Mouse (Mus musculus): ENCODE data around the gene Crip2. TPM values are rescaled to one million over a fixed set of nuclear protein-coding genes. Genes with fewer than 3 reads are reported as not detected.

Crip2 gene
- polyA plus RNA-seq, 1 experiment from 2014 or later, result 140 TPM

- Histone ChIP-seq H3K27me3 (ENCODE audit: control insufficient read depth, insufficient read depth, low read length) (no peaks in the 10 kb centered on the region), H3K36me3 (ENCODE audit: control insufficient read depth, insufficient read depth, low read length) (no peaks in the 10 kb centered on the region), H3K4me3 (replicated peaks; ENCODE audit: low read length) (no peak overlapping the region), H3K9me3 (replicated peaks; ENCODE audit: control insufficient read depth, low read length) (no peaks in the 10 kb centered on the region), H3K27ac (ENCODE audit: low read length) (no peak overlapping the region), H3K4me2 (ENCODE audit: low read depth, low read length) (no peak overlapping the region), H3K4me1 (ENCODE audit: control insufficient read depth, insufficient read depth, low read length) (peaks cover 30% of the 10 kb centered on the region), H3K9ac (ENCODE audit: low read length) (no peak overlapping the region)
- WGBS, result 76% methylated on average over 8 of the region's 8 CpGs
- no peak for ATAC-seq (ENCODE audit: insufficient read depth, low FRiP score)
These were observed 36.1 kb upstream of the Crip2 start for GRCm38 (mm10) chr12:113103846-113104451.

- Histone ChIP-seq H3K9ac (ENCODE audit: low read length) (no peak overlapping the region), H3K4me3 (replicated peaks; ENCODE audit: low read length) (no peak overlapping the region), H3K27me3 (ENCODE audit: control insufficient read depth, insufficient read depth, low read length) (no peaks in the 10 kb centered on the region), H3K27ac (ENCODE audit: low read length) (no peak overlapping the region), H3K9me3 (replicated peaks; ENCODE audit: control insufficient read depth, low read length) (no peaks in the 10 kb centered on the region), H3K4me2 (ENCODE audit: low read depth, low read length) (no peak overlapping the region), H3K4me1 (ENCODE audit: control insufficient read depth, insufficient read depth, low read length) (peaks cover 19% of the 10 kb centered on the region), H3K36me3 (ENCODE audit: control insufficient read depth, insufficient read depth, low read length) (no peaks in the 10 kb centered on the region)
- 65% methylated on average over 6 of the region's 6 CpGs for WGBS
- ATAC-seq (ENCODE audit: insufficient read depth, low FRiP score), result no peak
These were observed 33.6 kb upstream of the Crip2 start for GRCm38 (mm10) chr12:113106386-113106785.

GRCm38 (mm10) chr12:113107431-113108124 is 32.5 kb upstream of the Crip2 start:
- Histone ChIP-seq H3K36me3 (ENCODE audit: control insufficient read depth, insufficient read depth, low read length) (no peaks in the 10 kb centered on the region; the same call in 1 of the 2 replicates), H3K4me3 (replicated peaks; ENCODE audit: low read length) (no peak overlapping the region), H3K4me1 (ENCODE audit: control insufficient read depth, insufficient read depth, low read length) (peaks cover 19% of the 10 kb centered on the region), H3K9me3 (replicated peaks; ENCODE audit: control insufficient read depth, low read length) (no peaks in the 10 kb centered on the region), H3K27ac (ENCODE audit: low read length) (no peak overlapping the region), H3K27me3 (ENCODE audit: control insufficient read depth, insufficient read depth, low read length) (no peaks in the 10 kb centered on the region), H3K9ac (ENCODE audit: low read length) (no peak overlapping the region), H3K4me2 (ENCODE audit: low read depth, low read length) (no peak overlapping the region)
- WGBS, result 73% methylated on average over 4 of the region's 4 CpGs
- no peak for ATAC-seq (ENCODE audit: insufficient read depth, low FRiP score)

- Histone ChIP-seq H3K36me3 (ENCODE audit: control insufficient read depth, insufficient read depth, low read length) (no peaks in the 10 kb centered on the region; the same call in 1 of the 2 replicates), H3K4me3 (replicated peaks; ENCODE audit: low read length) (no peak overlapping the region), H3K4me1 (ENCODE audit: control insufficient read depth, insufficient read depth, low read length) (peaks cover 16% of the 10 kb centered on the region), H3K9me3 (replicated peaks; ENCODE audit: control insufficient read depth, low read length) (no peaks in the 10 kb centered on the region), H3K4me2 (ENCODE audit: low read depth, low read length) (no peak overlapping the region), H3K9ac (ENCODE audit: low read length) (no peak overlapping the region), H3K27me3 (ENCODE audit: control insufficient read depth, insufficient read depth, low read length) (no peaks in the 10 kb centered on the region), H3K27ac (ENCODE audit: low read length) (no peak overlapping the region)
- ATAC-seq (ENCODE audit: insufficient read depth, low FRiP score), result no peak
- 84% methylated on average over 17 of the region's 17 CpGs for WGBS
These were observed 31.3 kb upstream of the Crip2 start for GRCm38 (mm10) chr12:113108528-113109283.

GRCm38 (mm10) chr12:113109801-113110200 is 30.2 kb upstream of the Crip2 start:
- H3K27ac ChIP-seq (ENCODE audit: low read length), result no peak overlapping the region
- no peak overlapping the region for H3K4me2 ChIP-seq (ENCODE audit: low read depth, low read length)
- H3K4me1 ChIP-seq (ENCODE audit: control insufficient read depth, insufficient read depth, low read length), result peaks cover 10% of the 10 kb centered on the region
- no peaks in the 10 kb centered on the region; the same call in 1 of the 2 replicates for H3K36me3 ChIP-seq (ENCODE audit: control insufficient read depth, insufficient read depth, low read length)
- 80% methylated on average over 10 of the region's 10 CpGs for WGBS
- no peaks in the 10 kb centered on the region for H3K27me3 ChIP-seq (ENCODE audit: control insufficient read depth, insufficient read depth, low read length)
- H3K9ac ChIP-seq (ENCODE audit: low read length), result no peak overlapping the region
- no peak for ATAC-seq (ENCODE audit: insufficient read depth, low FRiP score)
- no peaks in the 10 kb centered on the region for H3K9me3 ChIP-seq (replicated peaks; ENCODE audit: control insufficient read depth, low read length)
- no peak overlapping the region for H3K4me3 ChIP-seq (replicated peaks; ENCODE audit: low read length)

GRCm38 (mm10) chr12:113114141-113114540 is 25.9 kb upstream of the Crip2 start:
- Histone ChIP-seq H3K36me3 (ENCODE audit: control insufficient read depth, insufficient read depth, low read length) (peaks cover 15% of the 10 kb centered on the region), H3K9ac (ENCODE audit: low read length) (no peak overlapping the region), H3K4me2 (ENCODE audit: low read depth, low read length) (no peak overlapping the region), H3K4me1 (ENCODE audit: control insufficient read depth, insufficient read depth, low read length) (peaks cover 10% of the 10 kb centered on the region), H3K4me3 (replicated peaks; ENCODE audit: low read length) (no peak overlapping the region), H3K27me3 (ENCODE audit: control insufficient read depth, insufficient read depth, low read length) (no peaks in the 10 kb centered on the region), H3K27ac (ENCODE audit: low read length) (no peak overlapping the region), H3K9me3 (replicated peaks; ENCODE audit: control insufficient read depth, low read length) (no peaks in the 10 kb centered on the region)
- no peak for ATAC-seq (ENCODE audit: insufficient read depth, low FRiP score)
- WGBS, result 83% methylated on average over 4 of the region's 4 CpGs

- ATAC-seq (ENCODE audit: insufficient read depth, low FRiP score), result no peak
- 69% methylated on average over 16 of the region's 16 CpGs for WGBS
- no peak overlapping the region for H3K4me2 ChIP-seq (ENCODE audit: low read depth, low read length)
- no peak overlapping the region for H3K4me3 ChIP-seq (replicated peaks; ENCODE audit: low read length)
- H3K9ac ChIP-seq (ENCODE audit: low read length), result no peak overlapping the region
- no peaks in the 10 kb centered on the region for H3K27me3 ChIP-seq (ENCODE audit: control insufficient read depth, insufficient read depth, low read length)
- H3K4me1 ChIP-seq (ENCODE audit: control insufficient read depth, insufficient read depth, low read length), result peaks cover 5% of the 10 kb centered on the region; the same call in 1 of the 2 replicates
- H3K36me3 ChIP-seq (ENCODE audit: control insufficient read depth, insufficient read depth, low read length), result peaks cover 15% of the 10 kb centered on the region
- H3K9me3 ChIP-seq (replicated peaks; ENCODE audit: control insufficient read depth, low read length), result no peaks in the 10 kb centered on the region
- no peak overlapping the region for H3K27ac ChIP-seq (ENCODE audit: low read length)
These were observed 25.0 kb upstream of the Crip2 start for GRCm38 (mm10) chr12:113114856-113115538.

GRCm38 (mm10) chr12:113119516-113120410 is 20.3 kb upstream of the Crip2 start:
- Histone ChIP-seq H3K27me3 (ENCODE audit: control insufficient read depth, insufficient read depth, low read length) (no peaks in the 10 kb centered on the region), H3K27ac (ENCODE audit: low read length) (no peak overlapping the region), H3K9me3 (replicated peaks; ENCODE audit: control insufficient read depth, low read length) (no peaks in the 10 kb centered on the region), H3K4me3 (replicated peaks; ENCODE audit: low read length) (no peak overlapping the region), H3K4me2 (ENCODE audit: low read depth, low read length) (no peak overlapping the region), H3K9ac (ENCODE audit: low read length) (no peak overlapping the region), H3K4me1 (ENCODE audit: control insufficient read depth, insufficient read depth, low read length) (no peaks in the 10 kb centered on the region), H3K36me3 (ENCODE audit: control insufficient read depth, insufficient read depth, low read length) (peaks cover 23% of the 10 kb centered on the region)
- WGBS, result 85% methylated on average over 20 of the region's 20 CpGs
- ATAC-seq (ENCODE audit: insufficient read depth, low FRiP score), result peak; percentile 46; the same call in 1 of the 2 replicates
